Mouse (Mus musculus) C2C12 (cell line): ENCODE data around the gene Nufip2.

Experiments used
- CEBPB ChIP-seq: IDR thresholded peaks from one replicate; pipeline ENCODE4 v1.6.1; 2011; ENCODE audit warnings: low read depth, mild to moderate bottlenecking, control low read depth, moderate library complexity
- CTCF ChIP-seq: IDR thresholded peaks from one replicate; pipeline ENCODE4 v1.5.1; 2011; ENCODE audit not compliant: control insufficient read depth, insufficient read depth, insufficient read length
- FOSL1 ChIP-seq: IDR thresholded peaks from one replicate; pipeline ENCODE4 v1.8.0; 2011; ENCODE audit warnings: mild to moderate bottlenecking, low read length; ENCODE audit not compliant: poor library complexity, insufficient read depth, severe bottlenecking
- MAX ChIP-seq: IDR thresholded peaks from one replicate; pipeline ENCODE4 v1.6.1; 2011; ENCODE audit warnings: mild to moderate bottlenecking, control low read depth
- MYOD1 ChIP-seq: IDR thresholded peaks from one replicate; pipeline ENCODE4 v1.6.1; 2011; ENCODE audit warnings: low read depth; ENCODE audit not compliant: control insufficient read depth, insufficient read length
- MYOG ChIP-seq: IDR thresholded peaks from one replicate; pipeline ENCODE4 v1.6.1; 2011; ENCODE audit not compliant: control insufficient read depth, insufficient read length; ENCODE audit errors: extremely low read depth
- USF1 ChIP-seq: IDR thresholded peaks from one replicate; pipeline ENCODE4 v1.6.1; 2011; ENCODE audit warnings: low read depth, mild to moderate bottlenecking, control low read depth, moderate library complexity

DNA sequence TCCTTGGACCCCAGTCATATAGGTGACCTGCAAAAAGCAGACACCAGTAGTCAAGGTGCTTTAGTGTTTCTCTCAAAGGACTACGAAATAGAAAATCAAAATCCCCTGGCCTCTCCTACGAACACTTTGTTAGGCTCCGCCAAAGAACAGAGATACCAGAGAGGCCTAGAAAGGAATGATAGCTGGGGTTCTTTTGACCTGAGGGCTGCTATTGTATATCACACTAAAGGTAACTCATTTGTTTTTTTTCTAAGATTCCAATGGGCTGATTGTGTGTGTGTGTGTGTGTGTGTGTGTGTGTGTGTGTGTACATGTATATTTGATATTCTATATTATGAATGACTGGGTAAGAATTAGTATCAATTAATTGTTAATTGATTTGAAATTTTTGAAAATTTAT, 7.1 kb downstream of the Nufip2 start:
- no peak for TF ChIP-seq CTCF
- no peak for TF ChIP-seq CEBPB
- TF ChIP-seq MYOG: no peak
- no peak for TF ChIP-seq FOSL1
- no peak for TF ChIP-seq USF1
- TF ChIP-seq MAX: no peak
- no peak for TF ChIP-seq MYOD1
